Mouse (Mus musculus) hematopoietic multipotent progenitor cell, adult 10-12 weeks (in vitro differentiated cells): ENCODE measurements around the gene Sv2a. TPM values are rescaled to one million over a fixed set of nuclear protein-coding genes. Genes with fewer than 3 reads are reported as not detected.

ENCODE experiments used
- polyA plus RNA-seq: library from polyadenylated mRNA; stranded (reverse); fragments of >175 nt; gene quantifications from 2 replicates; pipeline ENCODE4 v1.2.3, GENCODE M21; 2012; ENCODE audit warnings: low replicate concordance

The Sv2a gene
- polyA plus RNA-seq = 2.5 and 3.2 TPM in 2 replicates

GRCm38 (mm10) chr3:96180727-96181477 lies at the start of gene Sv2a:
TSS of gene Sv2a (plus strand) at chr3:96181151.

DNA sequence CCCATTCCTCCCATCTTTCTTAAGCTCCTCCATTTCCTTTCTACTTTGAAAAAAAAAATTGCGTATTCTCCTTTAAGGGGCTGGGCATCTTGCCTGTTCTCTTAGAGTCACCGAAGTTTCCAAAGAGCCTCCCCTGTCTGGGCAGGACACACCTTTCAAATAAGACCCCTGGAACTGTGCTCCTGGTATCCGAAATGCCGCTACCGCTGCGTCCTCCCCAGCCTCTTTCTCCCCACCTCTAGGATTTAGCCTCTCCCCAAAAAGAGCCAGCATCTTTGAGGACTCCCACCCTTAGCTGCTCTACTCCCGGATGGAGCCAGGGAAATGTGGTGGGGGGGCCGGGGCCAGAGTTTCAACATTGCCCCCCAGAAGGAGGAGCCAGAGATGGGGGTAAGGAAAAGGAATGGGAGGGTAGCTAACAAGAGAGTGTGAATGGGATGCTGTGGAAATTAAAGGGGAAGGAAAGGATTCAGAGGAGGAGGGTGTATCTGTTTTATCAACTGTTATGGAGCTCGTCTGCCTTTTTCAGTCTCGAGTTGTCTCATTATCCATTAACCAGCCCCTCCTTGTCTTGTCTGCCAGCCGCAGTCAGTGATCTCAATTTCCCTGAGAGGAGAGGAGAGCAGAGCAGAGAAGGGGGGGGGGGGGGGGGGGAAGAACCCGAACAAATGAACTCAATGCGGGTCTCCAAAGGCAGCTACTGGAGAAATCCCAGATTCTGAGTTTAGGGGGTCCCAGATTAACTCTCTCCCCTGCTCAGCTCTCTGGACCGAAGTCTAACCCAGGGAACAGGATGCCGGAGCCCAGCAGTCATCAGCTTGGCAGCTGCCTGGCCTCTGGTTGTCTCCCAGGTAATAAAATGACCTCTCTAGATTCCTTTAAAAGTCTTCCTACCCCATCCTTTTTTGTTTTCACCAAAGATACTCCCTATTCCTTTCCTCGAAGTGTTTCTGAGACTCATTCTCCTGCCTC lies 18.8 kb upstream of the Sv2a start, which contains the start of gene Mtmr11:
Mtmr11 (plus strand) TSS at position 136 of the 972 bp plus-strand sequence.

DNA sequence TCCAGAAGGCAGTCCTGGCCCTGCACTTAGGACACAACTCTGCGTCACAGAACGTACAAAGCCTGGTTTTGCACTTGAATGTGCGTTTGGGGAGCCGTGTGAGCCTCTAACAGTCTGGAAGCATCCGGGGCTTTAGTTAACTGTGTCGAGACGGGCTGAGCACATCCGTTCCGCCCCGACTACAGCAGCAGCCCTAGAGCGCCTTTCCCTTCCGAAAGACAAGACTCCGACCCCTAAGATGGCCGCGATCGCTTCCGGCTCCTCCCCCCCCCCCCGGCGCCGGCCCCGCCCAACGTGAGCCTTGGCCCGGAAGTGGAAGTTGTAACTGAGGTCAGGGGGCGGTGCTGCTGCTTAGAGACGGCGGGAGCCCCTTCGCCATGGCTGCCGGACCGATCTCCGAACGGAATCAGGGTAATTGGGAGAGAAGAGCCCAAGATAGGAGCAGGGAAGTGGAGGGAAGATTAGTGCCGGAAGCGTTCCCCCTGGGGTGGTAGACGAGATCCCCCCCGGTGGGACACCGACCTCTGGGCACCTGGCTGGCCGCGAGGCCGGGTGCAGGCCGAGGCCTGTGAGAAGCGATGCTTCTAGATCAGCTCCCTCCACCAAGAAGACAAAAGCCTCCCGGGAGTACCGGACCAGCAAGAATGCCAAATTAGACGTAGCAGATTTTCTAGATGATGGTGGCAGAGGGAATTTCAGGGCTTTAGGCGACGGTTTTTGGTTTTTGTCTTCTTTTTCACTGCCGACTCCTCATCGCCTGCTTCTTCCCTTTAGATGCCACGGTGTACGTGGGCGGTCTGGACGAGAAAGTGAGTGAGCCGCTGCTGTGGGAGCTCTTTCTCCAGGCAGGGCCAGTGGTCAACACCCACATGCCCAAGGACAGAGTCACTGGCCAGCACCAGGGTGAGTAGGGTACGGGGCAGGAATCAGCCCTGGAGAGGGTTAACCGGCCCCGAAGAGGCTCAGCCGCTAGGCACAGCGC lies 8.5 kb upstream of the Sv2a start, which contains the start of gene Sf3b4:
Sf3b4 (plus strand) TSS at position 136 of the 982 bp plus-strand sequence.

GRCm38 (mm10) chr3:96219661-96220130 lies 38.7 kb downstream of the Sv2a start, which contains the start of the genes Bola1 and Hist2h2ab:
TSS of gene Bola1 (minus strand) at chr3:96219709.
TSS of gene Hist2h2ab (plus strand) at chr3:96219865.

GRCm38 (mm10) chr3:96220765-96221639 lies 40.1 kb downstream of the Sv2a start, which contains the start of the genes Hist2h2ac and Hist2h2be:
TSS of gene Hist2h2ac (minus strand) at chr3:96220880.
TSS of gene Hist2h2be (plus strand) at chr3:96221119.

GRCm38 (mm10) chr3:96238954-96239793 lies 58.2 kb downstream of the Sv2a start, which contains the start of gene Hist2h3c2:
TSS of gene Hist2h3c2 (minus strand) at chr3:96239127.

GRCm38 (mm10) chr3:96239949-96240798 lies 59.2 kb downstream of the Sv2a start, which contains the start of gene Hist2h2aa2:
TSS of gene Hist2h2aa2 (minus strand) at chr3:96240276.

Other genes with a start within 250 kb of the Sv2a start
- 477 and 734 TPM in 2 replicates for gene Plekho1, start 185.2 kb upstream of the Sv2a start, polyA plus RNA-seq
- gene Vps45, start 122.7 kb upstream of the Sv2a start, polyA plus RNA-seq = 3.7 and 6.5 TPM in 2 replicates
- gene Otud7b, start 76.6 kb upstream of the Sv2a start, polyA plus RNA-seq = 11.8 and 12.2 TPM in 2 replicates
- gene Mtmr11, start 19.1 kb upstream of the Sv2a start, polyA plus RNA-seq = 0.06 and 0.09 TPM in 2 replicates
- gene Sf3b4, start 8.8 kb upstream of the Sv2a start, polyA plus RNA-seq = 318 and 510 TPM in 2 replicates
- gene Bola1, start 38.6 kb downstream of the Sv2a start, polyA plus RNA-seq = 39.2 and 60.6 TPM in 2 replicates
- gene Hist2h2ab, start 38.7 kb downstream of the Sv2a start, polyA plus RNA-seq = 0.92 TPM in 1 of 2 replicates, not detected in the other
- gene Hist2h2ac, start 39.7 kb downstream of the Sv2a start, polyA plus RNA-seq = 9.9 and 10.9 TPM in 2 replicates
- gene Hist2h2be, start 40.0 kb downstream of the Sv2a start, polyA plus RNA-seq = 0.81 and 1.8 TPM in 2 replicates
- 11.6 and 19.6 TPM in 2 replicates for gene Hist2h3c2, start 58.0 kb downstream of the Sv2a start, polyA plus RNA-seq
- gene Hist2h2aa2, start 59.1 kb downstream of the Sv2a start, polyA plus RNA-seq = 148 and 380 TPM in 2 replicates
- 11.3 and 34.0 TPM in 2 replicates for gene Hist2h2aa1, start 64.3 kb downstream of the Sv2a start, polyA plus RNA-seq
- not detected in 2 replicates for gene Hist2h3c1, start 65.5 kb downstream of the Sv2a start, polyA plus RNA-seq
- gene Hist2h4, start 82.2 kb downstream of the Sv2a start, polyA plus RNA-seq = 5.5 and 5.8 TPM in 2 replicates
- gene Hist2h3b, start 87.5 kb downstream of the Sv2a start, polyA plus RNA-seq = 38.1 and 40.7 TPM in 2 replicates
- gene Hist2h2bb, start 88.6 kb downstream of the Sv2a start, polyA plus RNA-seq = 1.0 and 1.8 TPM in 2 replicates
- gene Fcgr1, start 112.8 kb downstream of the Sv2a start, polyA plus RNA-seq = 0.83 and 1.8 TPM in 2 replicates